Mouse (Mus musculus): ENCODE results near the gene Psmd14. TPM values are rescaled to one million over a fixed set of nuclear protein-coding genes. Genes with fewer than 3 reads are reported as not detected.
A peak's percentile ranks its signal among the peaks of the same experiment; 100 is the strongest.

Psmd14 gene
- polyA plus RNA-seq, 1 experiment from 2014 or later: 208 TPM

DNA sequence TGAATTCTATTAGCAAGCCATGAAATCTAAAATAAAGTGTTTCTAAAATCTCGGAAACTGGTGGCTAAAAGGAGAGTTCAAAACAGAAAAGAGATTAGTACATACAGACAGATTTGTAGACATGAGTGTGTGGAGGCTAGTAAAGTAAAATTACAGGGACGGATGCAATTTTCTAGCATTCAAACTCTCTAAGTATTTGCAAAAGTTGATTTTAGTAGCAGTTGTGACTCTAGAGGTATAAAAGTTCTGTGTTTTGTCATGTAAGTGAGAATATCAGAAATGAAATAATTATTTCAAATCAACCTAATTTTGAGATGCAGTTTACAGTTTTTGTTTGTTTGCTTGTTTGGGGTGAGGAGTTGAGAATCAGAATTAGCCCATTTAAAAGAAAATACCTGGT lies 96.3 kb downstream of the Psmd14 start:
- Histone ChIP-seq H3K27me3 (ENCODE audit: control insufficient read depth, insufficient read depth, low read length) (peaks cover 77% of the 10 kb centered on the region), H3K36me3 (ENCODE audit: control insufficient read depth, insufficient read depth, low read length) (no peaks in the 10 kb centered on the region), H3K27ac (ENCODE audit: low read depth, low read length) (no peak overlapping the region), H3K4me3 (ENCODE audit: low read length) (no peak overlapping the region), H3K4me1 (ENCODE audit: control insufficient read depth, insufficient read depth, low read length) (no peaks in the 10 kb centered on the region), H3K4me2 (replicated peaks; ENCODE audit: low read depth, low read length) (no peak overlapping the region), H3K9me3 (ENCODE audit: control insufficient read depth, low read length) (no peaks in the 10 kb centered on the region), H3K9ac (ENCODE audit: low read depth, low read length) (no peak overlapping the region)
- 21% methylated on average over 2 of the region's 2 CpGs for WGBS
- ATAC-seq (ENCODE audit: low FRiP score, low TSS enrichment): no peak

DNA sequence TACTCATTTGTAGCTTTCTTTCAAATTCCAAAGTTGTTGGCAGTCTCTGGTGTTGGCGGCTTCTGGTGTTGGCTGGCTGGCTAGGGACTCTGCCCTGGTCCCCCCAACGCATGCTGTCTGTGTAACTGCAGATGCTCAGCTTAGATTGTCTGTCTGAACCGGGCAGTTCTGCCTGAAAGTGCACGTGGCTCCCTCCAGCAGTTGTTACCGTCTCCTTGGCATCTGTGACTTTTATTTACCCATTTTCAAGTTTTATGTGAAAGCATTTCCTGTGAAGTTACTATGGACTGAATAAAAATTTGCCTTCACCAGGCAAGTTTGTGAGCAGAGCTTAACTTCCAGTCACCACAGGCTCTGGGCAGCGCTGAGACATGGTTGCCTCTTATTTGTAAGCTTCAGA lies 97.3 kb downstream of the Psmd14 start:
- no peak overlapping the region for H3K27ac ChIP-seq (ENCODE audit: low read depth, low read length)
- peaks cover 82% of the 10 kb centered on the region for H3K27me3 ChIP-seq (ENCODE audit: control insufficient read depth, insufficient read depth, low read length)
- H3K4me3 ChIP-seq (ENCODE audit: low read length): no peak overlapping the region
- no peak overlapping the region for H3K9ac ChIP-seq (ENCODE audit: low read depth, low read length)
- ATAC-seq (ENCODE audit: low FRiP score, low TSS enrichment): no peak
- H3K4me1 ChIP-seq (ENCODE audit: control insufficient read depth, insufficient read depth, low read length): no peaks in the 10 kb centered on the region
- H3K36me3 ChIP-seq (ENCODE audit: control insufficient read depth, insufficient read depth, low read length): no peaks in the 10 kb centered on the region
- no peaks in the 10 kb centered on the region for H3K9me3 ChIP-seq (ENCODE audit: control insufficient read depth, low read length)
- WGBS: 2% methylated on average over 6 of the region's 6 CpGs
- no peak overlapping the region for H3K4me2 ChIP-seq (replicated peaks; ENCODE audit: low read depth, low read length)

DNA sequence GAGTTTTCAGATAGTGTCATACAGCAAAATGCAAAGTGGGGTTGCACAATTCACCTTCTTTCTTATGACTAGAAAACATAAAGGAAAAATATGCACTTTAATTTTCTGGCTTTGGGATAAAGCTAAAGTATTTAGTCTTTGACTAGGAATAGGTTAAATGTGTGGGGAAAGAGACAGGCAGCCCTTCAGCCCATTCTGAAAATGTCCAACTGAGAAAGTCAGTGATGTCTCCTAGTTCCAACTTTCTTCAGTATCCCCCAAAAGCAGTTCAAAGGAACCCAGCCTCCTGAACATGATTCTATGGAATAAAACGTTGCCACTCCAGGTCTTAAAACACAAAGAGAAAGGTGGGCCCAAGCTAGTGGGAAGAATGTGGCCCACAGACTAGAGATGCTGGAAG lies 97.9 kb downstream of the Psmd14 start:
- no peaks in the 10 kb centered on the region for H3K9me3 ChIP-seq (ENCODE audit: control insufficient read depth, low read length)
- no peak for ATAC-seq (ENCODE audit: low FRiP score, low TSS enrichment)
- H3K4me2 ChIP-seq (replicated peaks; ENCODE audit: low read depth, low read length): no peak overlapping the region
- 0% methylated on average over 1 of the region's 1 CpGs for WGBS
- peaks cover 82% of the 10 kb centered on the region for H3K27me3 ChIP-seq (ENCODE audit: control insufficient read depth, insufficient read depth, low read length)
- H3K4me1 ChIP-seq (ENCODE audit: control insufficient read depth, insufficient read depth, low read length): no peaks in the 10 kb centered on the region
- no peak overlapping the region for H3K27ac ChIP-seq (ENCODE audit: low read depth, low read length)
- no peaks in the 10 kb centered on the region for H3K36me3 ChIP-seq (ENCODE audit: control insufficient read depth, insufficient read depth, low read length)
- H3K9ac ChIP-seq (ENCODE audit: low read depth, low read length): no peak overlapping the region
- H3K4me3 ChIP-seq (ENCODE audit: low read length): no peak overlapping the region

DNA sequence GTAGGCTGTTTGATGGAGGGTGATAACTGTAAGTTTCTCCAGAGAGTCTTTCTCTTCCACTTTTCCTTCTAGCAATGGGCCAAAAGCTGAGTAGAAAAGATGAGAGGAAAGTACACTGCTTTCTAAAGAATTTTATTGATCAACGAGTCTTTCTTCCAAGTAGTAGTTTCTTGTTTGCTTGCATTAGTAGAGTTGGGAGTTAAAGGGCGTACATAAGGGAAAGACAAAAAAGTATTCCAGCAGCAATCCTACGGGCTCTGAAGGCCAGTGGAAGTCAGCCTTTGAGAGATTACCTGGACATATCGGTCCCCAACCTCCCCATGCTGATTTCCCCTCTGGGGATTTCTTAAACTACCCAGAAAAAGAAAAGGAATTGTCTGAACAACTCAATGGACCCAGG lies 99.3 kb downstream of the Psmd14 start:
- Histone ChIP-seq H3K9ac (ENCODE audit: low read depth, low read length) (no peak overlapping the region), H3K9me3 (ENCODE audit: control insufficient read depth, low read length) (no peaks in the 10 kb centered on the region), H3K36me3 (ENCODE audit: control insufficient read depth, insufficient read depth, low read length) (no peaks in the 10 kb centered on the region), H3K4me1 (ENCODE audit: control insufficient read depth, insufficient read depth, low read length) (peaks cover 1% of the 10 kb centered on the region; the same call in 1 of the 2 replicates), H3K4me3 (ENCODE audit: low read length) (no peak overlapping the region; the same call in 1 of the 2 replicates), H3K27ac (ENCODE audit: low read depth, low read length) (no peak overlapping the region), H3K4me2 (replicated peaks; ENCODE audit: low read depth, low read length) (no peak overlapping the region), H3K27me3 (ENCODE audit: control insufficient read depth, insufficient read depth, low read length) (peaks cover 76% of the 10 kb centered on the region)
- 31% methylated on average over 4 of the region's 4 CpGs for WGBS
- no peak for ATAC-seq (ENCODE audit: low FRiP score, low TSS enrichment)

DNA sequence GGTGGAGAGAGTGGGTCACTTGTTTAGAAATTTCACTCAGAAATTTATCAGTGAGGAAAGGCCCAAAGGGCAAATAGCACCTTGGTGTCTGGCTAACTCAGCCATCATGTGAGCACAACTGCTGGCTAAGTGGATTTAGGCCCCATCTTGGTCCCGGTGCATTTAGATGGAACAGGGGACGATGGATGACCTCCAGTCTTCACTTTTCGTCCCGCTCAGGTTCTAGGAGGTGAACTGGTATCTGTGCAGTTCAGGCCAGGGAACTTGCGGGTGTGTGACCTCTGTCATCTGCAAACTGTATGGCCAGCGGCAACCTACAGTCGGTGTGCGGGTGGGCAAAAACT lies 99.6 kb downstream of the Psmd14 start:
- H3K9ac ChIP-seq (ENCODE audit: low read depth, low read length): no peak overlapping the region
- H3K27me3 ChIP-seq (ENCODE audit: control insufficient read depth, insufficient read depth, low read length): peaks cover 80% of the 10 kb centered on the region
- ATAC-seq (ENCODE audit: low FRiP score, low TSS enrichment): no peak
- H3K9me3 ChIP-seq (ENCODE audit: control insufficient read depth, low read length): no peaks in the 10 kb centered on the region
- WGBS: 14% methylated on average over 8 of the region's 8 CpGs
- H3K36me3 ChIP-seq (ENCODE audit: control insufficient read depth, insufficient read depth, low read length): no peaks in the 10 kb centered on the region
- no peak overlapping the region for H3K27ac ChIP-seq (ENCODE audit: low read depth, low read length)
- peak overlapping the region; percentile 93 for H3K4me2 ChIP-seq (replicated peaks; ENCODE audit: low read depth, low read length)
- H3K4me3 ChIP-seq (ENCODE audit: low read length): peak overlapping the region; percentile 52
- H3K4me1 ChIP-seq (ENCODE audit: control insufficient read depth, insufficient read depth, low read length): peaks cover 3% of the 10 kb centered on the region; the same call in 1 of the 2 replicates

- Histone ChIP-seq H3K4me3 (ENCODE audit: low read length) (peak overlapping the region; percentile 52), H3K27me3 (ENCODE audit: control insufficient read depth, insufficient read depth, low read length) (peaks cover 80% of the 10 kb centered on the region), H3K4me2 (replicated peaks; ENCODE audit: low read depth, low read length) (peak overlapping the region; percentile 93), H3K36me3 (ENCODE audit: control insufficient read depth, insufficient read depth, low read length) (no peaks in the 10 kb centered on the region), H3K4me1 (ENCODE audit: control insufficient read depth, insufficient read depth, low read length) (peaks cover 3% of the 10 kb centered on the region; the same call in 1 of the 2 replicates), H3K27ac (ENCODE audit: low read depth, low read length) (no peak overlapping the region), H3K9me3 (ENCODE audit: control insufficient read depth, low read length) (no peaks in the 10 kb centered on the region), H3K9ac (ENCODE audit: low read depth, low read length) (peak overlapping the region; percentile 58)
- peak; percentile 78 for ATAC-seq (ENCODE audit: low FRiP score, low TSS enrichment)
- WGBS: under 1% methylated on average over 100 of the region's 121 CpGs
These were observed 100.3 kb downstream of the Psmd14 start for GRCm38 (mm10) chr2:61811507-61812421.

DNA sequence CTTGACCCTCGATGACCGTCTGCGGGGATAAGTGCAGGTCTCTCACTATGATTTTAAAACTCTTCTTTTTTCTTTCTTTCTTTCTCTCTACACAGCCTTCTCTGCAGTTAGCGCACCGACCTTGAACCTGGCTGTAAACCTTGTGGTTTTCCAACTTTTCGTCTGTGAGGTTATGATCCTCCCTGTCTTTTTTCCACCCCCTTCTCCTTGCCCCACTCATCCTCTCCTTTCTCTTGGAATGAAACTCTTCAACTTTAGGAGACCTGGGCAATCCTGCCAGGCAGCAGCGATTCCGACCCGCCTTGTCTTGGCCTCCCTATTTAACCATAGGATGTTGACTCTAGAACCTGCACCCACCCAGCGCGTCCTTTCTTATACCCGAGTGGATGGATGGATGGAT lies 101.0 kb downstream of the Psmd14 start:
- Histone ChIP-seq H3K27ac (ENCODE audit: low read depth, low read length) (no peak overlapping the region), H3K4me1 (ENCODE audit: control insufficient read depth, insufficient read depth, low read length) (peaks cover 3% of the 10 kb centered on the region; the same call in 1 of the 2 replicates), H3K4me3 (ENCODE audit: low read length) (peak overlapping the region; percentile 52), H3K9me3 (ENCODE audit: control insufficient read depth, low read length) (no peaks in the 10 kb centered on the region), H3K36me3 (ENCODE audit: control insufficient read depth, insufficient read depth, low read length) (no peaks in the 10 kb centered on the region), H3K27me3 (ENCODE audit: control insufficient read depth, insufficient read depth, low read length) (peaks cover 77% of the 10 kb centered on the region), H3K9ac (ENCODE audit: low read depth, low read length) (peak overlapping the region; percentile 58; the same call in 1 of the 2 replicates), H3K4me2 (replicated peaks; ENCODE audit: low read depth, low read length) (peak overlapping the region; percentile 93)
- no peak for ATAC-seq (ENCODE audit: low FRiP score, low TSS enrichment)
- WGBS: 2% methylated on average over 12 of the region's 12 CpGs

DNA sequence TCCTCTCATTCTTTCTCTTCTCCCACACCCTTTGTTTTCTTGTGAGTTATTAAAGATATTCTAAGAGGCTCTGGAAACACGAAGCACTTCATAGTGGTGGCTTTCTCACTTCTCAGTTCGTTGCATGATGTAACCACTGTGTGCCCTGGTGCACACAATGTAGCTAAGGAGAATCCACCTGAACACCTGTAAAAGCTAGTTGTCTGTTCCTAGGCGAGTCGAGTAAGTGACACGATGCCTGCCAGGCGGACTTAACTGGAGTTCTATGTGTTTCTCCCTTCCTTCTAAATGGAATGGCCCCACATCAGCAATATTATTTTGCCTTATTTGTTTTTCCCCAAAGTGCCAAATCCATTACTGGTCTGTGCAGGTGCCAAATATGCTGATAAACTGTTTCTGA lies 101.6 kb downstream of the Psmd14 start:
- no peaks in the 10 kb centered on the region for H3K9me3 ChIP-seq (ENCODE audit: control insufficient read depth, low read length)
- H3K4me1 ChIP-seq (ENCODE audit: control insufficient read depth, insufficient read depth, low read length): peaks cover 3% of the 10 kb centered on the region; the same call in 1 of the 2 replicates
- ATAC-seq (ENCODE audit: low FRiP score, low TSS enrichment): no peak
- no peak overlapping the region for H3K9ac ChIP-seq (ENCODE audit: low read depth, low read length)
- H3K4me2 ChIP-seq (replicated peaks; ENCODE audit: low read depth, low read length): no peak overlapping the region
- peaks cover 76% of the 10 kb centered on the region for H3K27me3 ChIP-seq (ENCODE audit: control insufficient read depth, insufficient read depth, low read length)
- no peak overlapping the region for H3K4me3 ChIP-seq (ENCODE audit: low read length)
- no peaks in the 10 kb centered on the region for H3K36me3 ChIP-seq (ENCODE audit: control insufficient read depth, insufficient read depth, low read length)
- WGBS: 7% methylated on average over 6 of the region's 6 CpGs
- no peak overlapping the region for H3K27ac ChIP-seq (ENCODE audit: low read depth, low read length)

- Histone ChIP-seq H3K36me3 (ENCODE audit: control insufficient read depth, insufficient read depth, low read length) (no peaks in the 10 kb centered on the region), H3K4me1 (ENCODE audit: control insufficient read depth, insufficient read depth, low read length) (peaks cover 3% of the 10 kb centered on the region; the same call in 1 of the 2 replicates), H3K4me2 (replicated peaks; ENCODE audit: low read depth, low read length) (no peak overlapping the region), H3K27me3 (ENCODE audit: control insufficient read depth, insufficient read depth, low read length) (peaks cover 72% of the 10 kb centered on the region), H3K9ac (ENCODE audit: low read depth, low read length) (no peak overlapping the region), H3K4me3 (ENCODE audit: low read length) (no peak overlapping the region), H3K27ac (ENCODE audit: low read depth, low read length) (no peak overlapping the region), H3K9me3 (ENCODE audit: control insufficient read depth, low read length) (no peaks in the 10 kb centered on the region)
- no peak for ATAC-seq (ENCODE audit: low FRiP score, low TSS enrichment)
- WGBS: 13% methylated on average over 1 of the region's 1 CpGs
These were observed 102.0 kb downstream of the Psmd14 start for GRCm38 (mm10) chr2:61813521-61813920.
